Mouse (Mus musculus) C2C12 (cell line): ENCODE results near the gene Six6.

Experiments
- CEBPB ChIP-seq: IDR thresholded peaks from one replicate; pipeline ENCODE4 v1.6.1; 2011; ENCODE audit warnings: low read depth, mild to moderate bottlenecking, control low read depth, moderate library complexity
- CTCF ChIP-seq: IDR thresholded peaks from one replicate; pipeline ENCODE4 v1.5.1; 2011; ENCODE audit not compliant: control insufficient read depth, insufficient read depth, insufficient read length
- MAX ChIP-seq: IDR thresholded peaks from one replicate; pipeline ENCODE4 v1.6.1; 2011; ENCODE audit warnings: mild to moderate bottlenecking, control low read depth
- MYOD1 ChIP-seq: IDR thresholded peaks from one replicate; pipeline ENCODE4 v1.6.1; 2011; ENCODE audit warnings: low read depth; ENCODE audit not compliant: control insufficient read depth, insufficient read length
- MYOG ChIP-seq: IDR thresholded peaks from one replicate; pipeline ENCODE4 v1.6.1; 2011; ENCODE audit not compliant: control insufficient read depth, insufficient read length; ENCODE audit errors: extremely low read depth
- USF1 ChIP-seq: IDR thresholded peaks from one replicate; pipeline ENCODE4 v1.6.1; 2011; ENCODE audit warnings: low read depth, mild to moderate bottlenecking, control low read depth, moderate library complexity

- TF ChIP-seq CTCF: no peak
- no peak for TF ChIP-seq MAX
- TF ChIP-seq MYOD1: no peak
- no peak for TF ChIP-seq MYOG
- TF ChIP-seq CEBPB: no peak
- no peak for TF ChIP-seq USF1
Observed at GRCm38 (mm10) chr12:72937537-72938120, 2.1 kb upstream of the Six6 start.
